Mouse (Mus musculus): ENCODE results near the gene Syce2. TPM values are rescaled to one million over a fixed set of nuclear protein-coding genes. Genes with fewer than 3 reads are reported as not detected.

Syce2 gene
- polyA plus RNA-seq, 1 experiment from 2014 or later = 101 TPM

- 39% methylated on average over 4 of the region's 4 CpGs for WGBS
These were observed 42.0 kb downstream of the Syce2 start for GRCm38 (mm10) chr8:84913960-84914359.

GRCm38 (mm10) chr8:84915269-84915668 lies 43.4 kb downstream of the Syce2 start:
- no peak for ATAC-seq (ENCODE audit: insufficient number of reproducible peaks, insufficient read depth, low FRiP score, low TSS enrichment, low read depth)
- Histone ChIP-seq H3K27ac (no peak overlapping the region), H3K27me3 (peaks cover 85% of the 10 kb centered on the region), H3K36me3 (peaks cover 4% of the 10 kb centered on the region; the same call in 1 of the 2 replicates), H3K4me2 (no peak overlapping the region), H3K4me3 (no peak overlapping the region), H3K4me1 (peaks cover 13% of the 10 kb centered on the region), H3K9me3 (no peaks in the 10 kb centered on the region), H3K9ac (no peak overlapping the region)
- 86% methylated on average over 8 of the region's 8 CpGs for WGBS

More at GRCm38 (mm10) chr8:84913960-84914359, 42.0 kb downstream of the Syce2 start:
- no peak overlapping the region for H3K4me3 ChIP-seq
- no peak for ATAC-seq (ENCODE audit: insufficient number of reproducible peaks, insufficient read depth, low FRiP score, low TSS enrichment, low read depth)
- H3K27ac ChIP-seq = no peak overlapping the region
- peaks cover 4% of the 10 kb centered on the region; the same call in 1 of the 2 replicates for H3K36me3 ChIP-seq
- H3K4me1 ChIP-seq = peaks cover 26% of the 10 kb centered on the region
- peak overlapping the region; percentile 74 for H3K4me2 ChIP-seq
- no peak overlapping the region for H3K9ac ChIP-seq
- H3K27me3 ChIP-seq = peaks cover 88% of the 10 kb centered on the region
- no peaks in the 10 kb centered on the region for H3K9me3 ChIP-seq

GRCm38 (mm10) chr8:84917781-84918180 lies 45.9 kb downstream of the Syce2 start:
- no peak overlapping the region for H3K9ac ChIP-seq
- no peaks in the 10 kb centered on the region for H3K36me3 ChIP-seq
- H3K4me2 ChIP-seq = no peak overlapping the region
- H3K27me3 ChIP-seq = peaks cover 59% of the 10 kb centered on the region
- no peaks in the 10 kb centered on the region for H3K9me3 ChIP-seq
- H3K4me3 ChIP-seq = no peak overlapping the region
- H3K4me1 ChIP-seq = peaks cover 6% of the 10 kb centered on the region
- 37% methylated on average over 20 of the region's 20 CpGs for WGBS
- H3K27ac ChIP-seq = no peak overlapping the region
- ATAC-seq (ENCODE audit: insufficient number of reproducible peaks, insufficient read depth, low FRiP score, low TSS enrichment, low read depth) = no peak

- 93% methylated on average over 15 of the region's 15 CpGs for WGBS
- H3K27ac ChIP-seq = no peak overlapping the region
- no peak for ATAC-seq (ENCODE audit: insufficient number of reproducible peaks, insufficient read depth, low FRiP score, low TSS enrichment, low read depth)
These were observed 46.7 kb downstream of the Syce2 start for GRCm38 (mm10) chr8:84918646-84919045.

GRCm38 (mm10) chr8:84921596-84921995 lies 49.7 kb downstream of the Syce2 start:
- no peak for ATAC-seq (ENCODE audit: insufficient number of reproducible peaks, insufficient read depth, low FRiP score, low TSS enrichment, low read depth)
- Histone ChIP-seq H3K27ac (no peak overlapping the region), H3K27me3 (peaks cover 34% of the 10 kb centered on the region), H3K9me3 (no peaks in the 10 kb centered on the region), H3K9ac (no peak overlapping the region), H3K4me2 (no peak overlapping the region), H3K36me3 (no peaks in the 10 kb centered on the region), H3K4me1 (no peaks in the 10 kb centered on the region), H3K4me3 (no peak overlapping the region)
- WGBS = 71% methylated on average over 2 of the region's 2 CpGs

More at GRCm38 (mm10) chr8:84918646-84919045, 46.7 kb downstream of the Syce2 start:
- no peak overlapping the region for H3K4me2 ChIP-seq
- no peak overlapping the region for H3K9ac ChIP-seq
- H3K4me1 ChIP-seq = no peaks in the 10 kb centered on the region
- H3K9me3 ChIP-seq = no peaks in the 10 kb centered on the region
- peaks cover 51% of the 10 kb centered on the region for H3K27me3 ChIP-seq
- no peak overlapping the region for H3K4me3 ChIP-seq
- no peaks in the 10 kb centered on the region for H3K36me3 ChIP-seq

GRCm38 (mm10) chr8:84925557-84925956 lies 53.6 kb downstream of the Syce2 start:
- H3K4me1 ChIP-seq = peaks cover 7% of the 10 kb centered on the region
- WGBS = 70% methylated on average over 7 of the region's 7 CpGs
- peaks cover 39% of the 10 kb centered on the region for H3K27me3 ChIP-seq
- no peak overlapping the region for H3K27ac ChIP-seq
- H3K9ac ChIP-seq = no peak overlapping the region
- no peaks in the 10 kb centered on the region for H3K36me3 ChIP-seq
- H3K4me3 ChIP-seq = no peak overlapping the region
- ATAC-seq (ENCODE audit: insufficient number of reproducible peaks, insufficient read depth, low FRiP score, low TSS enrichment, low read depth) = no peak
- no peaks in the 10 kb centered on the region for H3K9me3 ChIP-seq
- no peak overlapping the region for H3K4me2 ChIP-seq

- Histone ChIP-seq H3K4me2 (no peak overlapping the region), H3K27ac (no peak overlapping the region), H3K9ac (no peak overlapping the region), H3K27me3 (peaks cover 57% of the 10 kb centered on the region), H3K36me3 (no peaks in the 10 kb centered on the region), H3K9me3 (no peaks in the 10 kb centered on the region), H3K4me1 (peaks cover 7% of the 10 kb centered on the region), H3K4me3 (no peak overlapping the region)
- 82% methylated on average over 1 of the region's 1 CpGs for WGBS
- no peak for ATAC-seq (ENCODE audit: insufficient number of reproducible peaks, insufficient read depth, low FRiP score, low TSS enrichment, low read depth)
These were observed 55.6 kb downstream of the Syce2 start for GRCm38 (mm10) chr8:84927513-84927912.

GRCm38 (mm10) chr8:84928456-84929306 lies 56.8 kb downstream of the Syce2 start:
- peak; percentile 63; the same call in 1 of the 2 replicates for ATAC-seq (ENCODE audit: insufficient number of reproducible peaks, insufficient read depth, low FRiP score, low TSS enrichment, low read depth)
- Histone ChIP-seq H3K36me3 (no peaks in the 10 kb centered on the region), H3K27ac (no peak overlapping the region), H3K9me3 (no peaks in the 10 kb centered on the region), H3K4me2 (peak overlapping the region; percentile 69), H3K9ac (peak overlapping the region; percentile 46; the same call in 1 of the 2 replicates), H3K4me3 (peak overlapping the region; percentile 39), H3K4me1 (peaks cover 7% of the 10 kb centered on the region), H3K27me3 (peaks cover 64% of the 10 kb centered on the region)
- WGBS = 2% methylated on average over 50 of the region's 52 CpGs

GRCm38 (mm10) chr8:84930582-84930981 lies 58.7 kb downstream of the Syce2 start:
- Histone ChIP-seq H3K4me1 (peaks cover 11% of the 10 kb centered on the region), H3K9ac (no peak overlapping the region), H3K4me2 (no peak overlapping the region), H3K9me3 (no peaks in the 10 kb centered on the region), H3K27me3 (peaks cover 75% of the 10 kb centered on the region), H3K4me3 (no peak overlapping the region), H3K27ac (no peak overlapping the region), H3K36me3 (no peaks in the 10 kb centered on the region)
- no peak for ATAC-seq (ENCODE audit: insufficient number of reproducible peaks, insufficient read depth, low FRiP score, low TSS enrichment, low read depth)
- WGBS = 88% methylated on average over 13 of the region's 13 CpGs

GRCm38 (mm10) chr8:84933767-84934559 lies 62.1 kb downstream of the Syce2 start:
- 82% methylated on average over 16 of the region's 16 CpGs for WGBS
- no peaks in the 10 kb centered on the region for H3K36me3 ChIP-seq
- H3K4me3 ChIP-seq = no peak overlapping the region

GRCm38 (mm10) chr8:84934860-84935259 lies 62.9 kb downstream of the Syce2 start:
- Histone ChIP-seq H3K9ac (no peak overlapping the region), H3K9me3 (no peaks in the 10 kb centered on the region), H3K27me3 (peaks cover 94% of the 10 kb centered on the region), H3K27ac (no peak overlapping the region), H3K4me2 (0 out of 2 replicates have a peak overlapping the region, but pooled peaks have one; percentile 14), H3K4me3 (no peak overlapping the region), H3K4me1 (peaks cover 17% of the 10 kb centered on the region), H3K36me3 (no peaks in the 10 kb centered on the region)
- no peak for ATAC-seq (ENCODE audit: insufficient number of reproducible peaks, insufficient read depth, low FRiP score, low TSS enrichment, low read depth)
- 2% methylated on average over 15 of the region's 15 CpGs for WGBS

More at GRCm38 (mm10) chr8:84933767-84934559, 62.1 kb downstream of the Syce2 start:
- Histone ChIP-seq H3K27ac (no peak overlapping the region), H3K9me3 (no peaks in the 10 kb centered on the region), H3K9ac (no peak overlapping the region), H3K4me2 (no peak overlapping the region), H3K27me3 (peaks cover 94% of the 10 kb centered on the region), H3K4me1 (peaks cover 20% of the 10 kb centered on the region)
- no peak for ATAC-seq (ENCODE audit: insufficient number of reproducible peaks, insufficient read depth, low FRiP score, low TSS enrichment, low read depth)
